Mouse (Mus musculus) midbrain, embryonic 16.5 days (tissue): ENCODE results near the gene Tmem175. TPM values are rescaled to one million over a fixed set of nuclear protein-coding genes. Genes with fewer than 3 reads are reported as not detected.

Experiments used
- polyA plus RNA-seq: library from polyadenylated mRNA; unstranded; fragments of >200 nt; fragmentation: Nextera tagmentation; extraction: Ambion mirVana; gene quantifications from 2 replicates; pipeline ENCODE4 v1.2.1, GENCODE M21; 2015

The Tmem175 gene
- polyA plus RNA-seq, 1 experiment from 2014 or later = 25.1 TPM

Other genes with a start within 250 kb of the Tmem175 start
- gene Pde6b, start 241.4 kb upstream of the Tmem175 start, polyA plus RNA-seq = 0.30 and 0.57 TPM in 2 replicates
- 350 and 353 TPM in 2 replicates for gene Atp5k, start 195.3 kb upstream of the Tmem175 start, polyA plus RNA-seq
- 0.14 and 0.21 TPM in 2 replicates for gene Mfsd7a, start 180.9 kb upstream of the Tmem175 start, polyA plus RNA-seq
- 25.7 and 27.5 TPM in 2 replicates for gene Pcgf3, start 168.5 kb upstream of the Tmem175 start, polyA plus RNA-seq
- 70.7 and 88.6 TPM in 2 replicates for gene Cplx1, start 79.7 kb upstream of the Tmem175 start, polyA plus RNA-seq
- 55.9 and 57.4 TPM in 2 replicates for gene Gak, start within 50 bp of the Tmem175 start, polyA plus RNA-seq
- gene Idua, start 30.6 kb downstream of the Tmem175 start, polyA plus RNA-seq = 13.1 and 14.4 TPM in 2 replicates
- gene Dgkq, start 39.9 kb downstream of the Tmem175 start, polyA plus RNA-seq = 33.0 and 36.9 TPM in 2 replicates
- gene Slc26a1, start 45.8 kb downstream of the Tmem175 start, polyA plus RNA-seq = 4.3 and 4.4 TPM in 2 replicates
- 3.3 and 3.5 TPM in 2 replicates for gene Fgfrl1, start 62.6 kb downstream of the Tmem175 start, polyA plus RNA-seq
- not detected in 2 replicates for gene Rnf212, start 145.2 kb downstream of the Tmem175 start, polyA plus RNA-seq
- gene Tmed11, start 165.6 kb downstream of the Tmem175 start, polyA plus RNA-seq = not detected in 2 replicates
- gene Vmn2r8, start 179.1 kb downstream of the Tmem175 start, polyA plus RNA-seq = not detected in 2 replicates
- not detected in 2 replicates for gene Vmn2r9, start 222.8 kb downstream of the Tmem175 start, polyA plus RNA-seq